Mouse (Mus musculus) limb, embryonic 15.5 days (tissue): ENCODE data around the gene Rara. TPM values are rescaled to one million over a fixed set of nuclear protein-coding genes. Genes with fewer than 3 reads are reported as not detected.

Experiments
- ATAC-seq: fragments of 200-750 bp; cut with Nextera tagmentation; 2 replicates; pipeline ENCODE4 v1.8.0; 2017; ENCODE audit warnings: low read depth, moderate TSS enrichment; ENCODE audit not compliant: insufficient number of reproducible peaks, low FRiP score, low TSS enrichment
- H3K27ac ChIP-seq: fragments of 300-500 bp; sonication (generic); 2 replicates; pipeline ENCODE4 v1.5.1; 2015; ENCODE audit warnings: moderate library complexity, mild to moderate bottlenecking, inconsistent platforms
- H3K27me3 ChIP-seq: fragments of 300-500 bp; sonication (generic); 2 replicates; pipeline ENCODE4 v1.6.1; 2015; ENCODE audit warnings: inconsistent platforms
- H3K36me3 ChIP-seq: fragments of 300-500 bp; sonication (generic); 2 replicates; pipeline ENCODE4 v1.6.1; 2015; ENCODE audit warnings: inconsistent platforms
- H3K4me1 ChIP-seq: fragments of 300-500 bp; sonication (generic); 2 replicates; pipeline ENCODE4 v1.6.1; 2015; ENCODE audit warnings: inconsistent platforms
- H3K4me2 ChIP-seq: fragments of 300-500 bp; sonication (generic); 2 replicates; pipeline ENCODE4 v1.6.1; 2015; ENCODE audit warnings: mild to moderate bottlenecking, inconsistent platforms
- H3K4me3 ChIP-seq: fragments of 300-500 bp; sonication (generic); 2 replicates; pipeline ENCODE4 v1.5.1; 2015; ENCODE audit warnings: mild to moderate bottlenecking, inconsistent platforms
- H3K9ac ChIP-seq: fragments of 300-500 bp; sonication (generic); 2 replicates; pipeline ENCODE4 v1.6.1; 2015; ENCODE audit warnings: inconsistent platforms
- H3K9me3 ChIP-seq: fragments of 300-500 bp; sonication (generic); 2 replicates; pipeline ENCODE4 v1.6.1; 2016; ENCODE audit warnings: inconsistent platforms
- WGBS: fragments of 180-500 bp; shearing (Covaris S2); methylation state at CpG from one replicate; pipeline ENCODE4 v1.1.7; 2015; 5-methylcytosine and 5-hydroxymethylcytosine counted together
- polyA plus RNA-seq: library from polyadenylated mRNA; unstranded; fragments of >200 nt; fragmentation: Nextera tagmentation; extraction: Ambion mirVana; gene quantifications from 2 replicates; pipeline ENCODE4 v1.2.1, GENCODE M21; 2015

The Rara gene
- polyA plus RNA-seq, 1 experiment from 2014 or later = 43.9 TPM

DNA sequence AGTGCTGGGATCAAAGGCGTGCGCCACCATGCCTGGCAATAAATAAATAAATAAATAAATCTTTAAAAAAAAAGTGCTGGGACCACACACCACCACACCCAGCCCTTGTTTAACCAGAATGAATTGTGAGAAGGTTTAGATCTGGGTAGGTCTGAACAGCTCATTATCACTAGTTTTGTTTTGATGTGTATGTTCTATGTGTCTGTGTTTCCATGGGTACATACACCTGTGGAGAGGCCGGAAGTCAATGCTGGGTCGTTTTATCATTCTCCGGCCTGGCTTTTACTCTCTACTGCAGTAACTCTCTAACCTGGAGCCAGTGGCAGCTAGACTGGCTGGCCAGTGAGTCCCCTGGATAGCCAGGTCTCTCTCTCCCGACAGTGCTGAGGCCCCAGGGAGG is 63.2 kb downstream of the Rara start:
- H3K4me2 ChIP-seq = no peak overlapping the region
- peaks cover 39% of the 10 kb centered on the region for H3K36me3 ChIP-seq
- no peak for ATAC-seq
- no peak overlapping the region for H3K4me3 ChIP-seq
- H3K9me3 ChIP-seq = no peaks in the 10 kb centered on the region
- no peaks in the 10 kb centered on the region for H3K4me1 ChIP-seq
- no peaks in the 10 kb centered on the region for H3K27me3 ChIP-seq
- no peak overlapping the region for H3K9ac ChIP-seq
- WGBS = 84% methylated on average over 6 of the region's 6 CpGs
- H3K27ac ChIP-seq = no peak overlapping the region

DNA sequence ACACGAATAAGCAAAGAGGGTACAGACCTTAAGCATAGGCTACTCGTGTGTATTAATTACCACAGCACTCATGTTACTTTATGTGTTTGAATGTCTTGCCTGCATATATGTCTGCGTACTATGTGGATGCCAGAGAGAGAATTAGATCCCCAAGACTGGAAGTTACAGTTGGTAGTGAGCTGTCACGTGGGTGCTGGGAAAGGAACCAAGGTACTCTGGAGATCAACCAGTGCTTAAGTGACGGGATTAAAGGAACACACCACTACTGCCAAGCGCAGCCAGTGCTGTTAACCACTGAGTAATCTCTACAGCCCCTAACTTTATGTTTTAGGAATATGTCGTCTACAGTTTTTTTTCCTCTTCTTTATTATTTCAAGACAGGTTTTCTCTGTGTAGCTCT is 68.4 kb downstream of the Rara start:
- no peak for ATAC-seq
- WGBS = 94% methylated on average over 7 of the region's 7 CpGs

GRCm38 (mm10) chr11:98997659-98998058 is 70.0 kb downstream of the Rara start:
- H3K27me3 ChIP-seq = no peaks in the 10 kb centered on the region
- H3K9me3 ChIP-seq = no peaks in the 10 kb centered on the region
- WGBS = 91% methylated on average over 4 of the region's 4 CpGs
- no peak overlapping the region for H3K4me2 ChIP-seq
- no peak overlapping the region for H3K27ac ChIP-seq
- no peaks in the 10 kb centered on the region for H3K4me1 ChIP-seq
- no peak for ATAC-seq
- H3K36me3 ChIP-seq = peaks cover 90% of the 10 kb centered on the region
- no peak overlapping the region for H3K4me3 ChIP-seq
- H3K9ac ChIP-seq = no peak overlapping the region

More for the DNA sequence above, 68.4 kb downstream of the Rara start:
- Histone ChIP-seq H3K4me3 (no peak overlapping the region), H3K27me3 (no peaks in the 10 kb centered on the region), H3K4me2 (no peak overlapping the region), H3K4me1 (no peaks in the 10 kb centered on the region), H3K36me3 (peaks cover 87% of the 10 kb centered on the region), H3K9ac (no peak overlapping the region), H3K27ac (no peak overlapping the region), H3K9me3 (no peaks in the 10 kb centered on the region)

DNA sequence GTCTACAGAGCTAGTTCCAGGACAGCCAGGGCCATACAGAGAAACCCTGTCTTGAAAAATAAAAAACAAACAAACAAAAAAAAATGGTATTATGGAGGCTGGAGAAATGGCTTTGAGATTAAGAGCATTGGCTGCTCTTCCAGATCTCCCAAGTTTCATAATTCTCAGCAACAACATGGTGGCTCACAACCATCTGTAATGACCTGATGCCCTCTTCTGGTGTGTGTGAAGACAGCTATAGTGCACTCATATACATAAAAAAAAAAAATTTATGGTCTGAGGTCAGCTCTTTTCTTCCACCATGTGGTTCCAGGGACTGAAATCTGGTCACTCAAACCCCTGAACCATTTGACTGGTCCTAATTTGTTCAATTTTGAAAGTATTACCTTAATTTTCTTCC is 71.2 kb downstream of the Rara start:
- H3K4me3 ChIP-seq = no peak overlapping the region
- H3K4me1 ChIP-seq = no peaks in the 10 kb centered on the region
- no peak for ATAC-seq
- H3K9ac ChIP-seq = no peak overlapping the region
- no peaks in the 10 kb centered on the region for H3K9me3 ChIP-seq
- H3K4me2 ChIP-seq = no peak overlapping the region
- no peak overlapping the region for H3K27ac ChIP-seq
- no peaks in the 10 kb centered on the region for H3K27me3 ChIP-seq
- H3K36me3 ChIP-seq = peaks cover 87% of the 10 kb centered on the region

DNA sequence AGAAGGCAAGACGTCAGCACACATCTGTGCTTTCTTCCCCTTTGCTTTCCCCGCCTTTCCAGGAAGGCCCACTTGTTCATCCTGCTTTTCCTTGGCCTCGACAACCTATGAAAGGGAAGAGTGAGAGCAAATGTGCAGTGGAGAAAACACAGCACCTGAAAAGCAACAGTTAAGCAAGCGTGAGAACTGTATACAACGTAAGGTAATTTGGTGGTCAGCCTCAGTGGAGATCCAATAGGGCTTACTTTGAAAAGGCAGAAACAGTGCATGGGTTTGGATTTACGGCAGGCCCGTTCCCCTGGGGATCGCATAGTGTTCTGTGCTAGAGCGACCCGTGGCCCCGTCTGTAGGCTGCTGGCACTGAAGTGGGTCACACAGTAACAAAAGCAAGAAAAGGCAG is 71.6 kb downstream of the Rara start:
- Histone ChIP-seq H3K27me3 (no peaks in the 10 kb centered on the region), H3K9ac (no peak overlapping the region), H3K4me3 (no peak overlapping the region), H3K4me2 (no peak overlapping the region), H3K36me3 (peaks cover 87% of the 10 kb centered on the region), H3K4me1 (no peaks in the 10 kb centered on the region), H3K9me3 (no peaks in the 10 kb centered on the region), H3K27ac (no peak overlapping the region)
- WGBS = 83% methylated on average over 11 of the region's 11 CpGs
- no peak for ATAC-seq

DNA sequence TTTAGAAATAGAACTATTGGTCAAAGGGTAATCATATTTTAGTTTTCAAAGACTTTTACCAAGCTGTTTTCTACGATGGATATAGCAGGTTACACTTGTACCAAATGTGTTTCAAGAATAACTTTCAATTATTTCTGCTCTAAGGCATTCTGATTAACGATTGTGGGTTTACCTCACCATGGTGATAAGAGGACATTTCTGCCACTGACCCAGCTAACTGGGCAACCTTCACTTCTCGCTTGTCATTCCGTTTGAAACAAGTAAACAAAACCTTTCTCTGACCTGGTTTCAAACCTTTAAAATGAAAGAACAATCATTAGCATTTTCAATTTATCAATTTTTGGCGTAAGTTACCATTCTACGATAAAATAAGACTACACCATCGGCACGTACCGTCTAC is 79.2 kb downstream of the Rara start:
- Histone ChIP-seq H3K4me3 (no peak overlapping the region), H3K9ac (no peak overlapping the region), H3K27me3 (no peaks in the 10 kb centered on the region), H3K4me1 (no peaks in the 10 kb centered on the region), H3K36me3 (peaks cover 58% of the 10 kb centered on the region), H3K27ac (no peak overlapping the region), H3K9me3 (no peaks in the 10 kb centered on the region), H3K4me2 (no peak overlapping the region)
- ATAC-seq = no peak
- WGBS = 94% methylated on average over 9 of the region's 9 CpGs

GRCm38 (mm10) chr11:99010124-99010523 is 82.5 kb downstream of the Rara start:
- H3K9ac ChIP-seq = no peak overlapping the region
- no peaks in the 10 kb centered on the region for H3K4me1 ChIP-seq
- no peaks in the 10 kb centered on the region for H3K27me3 ChIP-seq
- no peak for ATAC-seq
- H3K4me3 ChIP-seq = no peak overlapping the region
- peaks cover 64% of the 10 kb centered on the region for H3K36me3 ChIP-seq
- H3K27ac ChIP-seq = no peak overlapping the region
- WGBS = 86% methylated on average over 4 of the region's 4 CpGs
- H3K9me3 ChIP-seq = no peaks in the 10 kb centered on the region
- no peak overlapping the region for H3K4me2 ChIP-seq

DNA sequence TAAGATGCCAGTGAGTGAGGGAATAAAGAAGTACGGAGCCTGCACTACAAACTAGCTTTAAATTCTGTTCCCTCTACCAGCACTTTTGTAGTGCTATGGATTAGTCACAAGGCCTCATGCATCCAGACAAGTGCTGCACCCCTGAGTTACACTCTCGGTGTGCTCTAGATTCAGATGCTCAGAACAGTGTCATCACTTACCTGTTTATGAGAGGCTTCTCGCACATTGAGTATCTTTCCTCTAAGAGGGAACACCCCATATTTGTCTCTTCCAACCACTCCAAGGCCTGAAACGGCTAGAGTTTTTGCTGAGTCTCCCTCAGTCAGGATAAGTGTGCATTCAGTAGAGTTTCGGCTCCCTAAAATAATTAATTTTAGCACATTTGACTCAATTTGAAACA is 83.1 kb downstream of the Rara start:
- H3K36me3 ChIP-seq = peaks cover 65% of the 10 kb centered on the region
- no peak overlapping the region for H3K4me2 ChIP-seq
- no peak overlapping the region for H3K9ac ChIP-seq
- H3K4me3 ChIP-seq = no peak overlapping the region
- H3K27ac ChIP-seq = no peak overlapping the region
- H3K27me3 ChIP-seq = no peaks in the 10 kb centered on the region
- 95% methylated on average over 5 of the region's 5 CpGs for WGBS
- no peak for ATAC-seq
- H3K9me3 ChIP-seq = no peaks in the 10 kb centered on the region
- H3K4me1 ChIP-seq = no peaks in the 10 kb centered on the region

DNA sequence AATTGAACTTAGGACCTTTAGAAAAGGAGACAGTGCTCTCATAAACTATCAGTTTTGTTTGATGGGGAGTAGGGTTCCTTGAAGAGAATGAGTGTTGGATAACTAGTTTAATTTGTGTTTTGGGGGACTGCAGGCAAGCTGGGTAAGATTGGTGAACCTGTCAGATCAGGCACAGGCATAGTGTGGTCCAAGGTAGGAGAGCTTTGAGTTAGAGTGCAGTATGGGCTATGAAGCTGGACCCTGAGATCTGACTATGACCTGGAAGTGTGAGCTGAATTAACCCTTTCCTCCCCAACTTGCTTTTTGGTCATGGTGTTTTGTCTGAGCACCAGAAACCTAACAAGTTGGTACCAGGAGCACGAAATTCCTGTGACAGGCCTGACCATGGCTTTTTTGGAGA is 86.2 kb downstream of the Rara start:
- Histone ChIP-seq H3K36me3 (peaks cover 73% of the 10 kb centered on the region), H3K4me3 (no peak overlapping the region)
- WGBS = 98% methylated on average over 1 of the region's 1 CpGs

GRCm38 (mm10) chr11:99019844-99020243 is 92.2 kb downstream of the Rara start:
- Histone ChIP-seq H3K9ac (no peak overlapping the region), H3K27ac (no peak overlapping the region), H3K4me2 (no peak overlapping the region), H3K27me3 (no peaks in the 10 kb centered on the region), H3K4me1 (peaks cover 19% of the 10 kb centered on the region), H3K36me3 (peaks cover 43% of the 10 kb centered on the region), H3K9me3 (no peaks in the 10 kb centered on the region), H3K4me3 (no peak overlapping the region)
- WGBS = 88% methylated on average over 6 of the region's 6 CpGs
- no peak for ATAC-seq

More for the DNA sequence above, 86.2 kb downstream of the Rara start:
- H3K9ac ChIP-seq = no peak overlapping the region
- no peak for ATAC-seq
- H3K4me1 ChIP-seq = no peaks in the 10 kb centered on the region
- no peak overlapping the region for H3K4me2 ChIP-seq
- H3K9me3 ChIP-seq = no peaks in the 10 kb centered on the region
- H3K27ac ChIP-seq = no peak overlapping the region
- no peaks in the 10 kb centered on the region for H3K27me3 ChIP-seq

DNA sequence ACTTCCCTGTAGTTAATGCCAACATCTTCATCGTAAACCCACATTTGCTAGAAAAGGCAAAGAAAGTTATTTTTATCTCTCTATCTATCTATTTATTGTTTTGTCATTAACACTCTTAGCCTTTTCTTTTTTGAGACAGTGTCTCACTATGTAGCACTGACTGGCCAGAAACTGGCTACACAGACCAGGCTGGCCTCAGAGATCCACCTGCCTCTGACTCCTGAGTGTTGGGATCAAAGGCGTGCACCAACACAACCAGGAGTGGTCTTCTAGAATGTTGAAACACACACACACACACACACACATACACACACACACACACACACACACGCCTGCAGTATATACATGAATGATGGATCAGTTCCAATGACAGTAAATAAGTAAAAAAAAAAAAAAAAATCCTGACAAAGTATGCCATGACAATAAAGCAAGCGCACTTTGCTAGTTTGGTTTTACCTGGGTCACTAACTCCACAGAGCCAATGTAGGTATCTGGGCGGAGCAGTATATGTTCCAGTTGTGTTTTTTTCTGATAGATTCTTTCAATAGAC is 94.8 kb downstream of the Rara start:
- H3K27ac ChIP-seq = no peak overlapping the region
- H3K27me3 ChIP-seq = no peaks in the 10 kb centered on the region
- H3K36me3 ChIP-seq = peaks cover 24% of the 10 kb centered on the region
- peak overlapping the region; percentile 68 for H3K4me3 ChIP-seq
- no peaks in the 10 kb centered on the region for H3K9me3 ChIP-seq
- ATAC-seq = no peak
- no peak overlapping the region for H3K9ac ChIP-seq
- H3K4me1 ChIP-seq = peaks cover 20% of the 10 kb centered on the region
- H3K4me2 ChIP-seq = peak overlapping the region; percentile 71
- 82% methylated on average over 5 of the region's 5 CpGs for WGBS

DNA sequence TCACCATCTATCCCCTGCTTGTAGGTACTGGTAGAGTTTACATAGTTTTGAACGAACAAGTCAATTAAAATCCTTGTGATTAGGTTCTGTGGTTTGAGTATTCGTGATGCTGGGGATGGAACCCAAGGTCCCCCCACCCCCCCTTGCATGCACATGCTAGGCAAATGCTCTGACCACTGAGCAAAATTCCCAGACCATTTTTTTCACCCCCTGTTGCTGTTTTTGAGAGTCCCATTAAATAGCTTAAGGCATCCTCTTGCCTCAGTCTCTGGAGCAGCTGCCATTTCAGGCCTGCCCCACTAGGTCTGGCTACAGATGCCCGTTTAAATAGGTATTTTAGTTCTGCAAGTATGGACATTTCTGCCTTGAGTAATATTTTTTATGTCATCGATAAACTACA is 95.5 kb downstream of the Rara start:
- 3% methylated on average over 4 of the region's 4 CpGs for WGBS
- Histone ChIP-seq H3K4me1 (peaks cover 20% of the 10 kb centered on the region), H3K4me2 (peak overlapping the region; percentile 71), H3K9ac (peak overlapping the region; percentile 55), H3K27me3 (no peaks in the 10 kb centered on the region), H3K4me3 (peak overlapping the region; percentile 68), H3K9me3 (no peaks in the 10 kb centered on the region), H3K36me3 (peaks cover 18% of the 10 kb centered on the region), H3K27ac (no peak overlapping the region)
- ATAC-seq = no peak
